Mouse (Mus musculus) hindbrain, embryonic 13.5 days (tissue): ENCODE results near the gene Tmem189. TPM values are rescaled to one million over a fixed set of nuclear protein-coding genes. Genes with fewer than 3 reads are reported as not detected.

Experiments
- ATAC-seq: fragments of 200-750 bp; cut with Nextera tagmentation; 2 replicates; pipeline ENCODE4 v1.8.0; 2017; ENCODE audit warnings: moderate TSS enrichment; ENCODE audit not compliant: low FRiP score
- H3K27ac ChIP-seq: fragments of 300-500 bp; sonication (generic); 2 replicates; pipeline ENCODE4 v1.5.1; 2015; ENCODE audit warnings: inconsistent platforms, mild to moderate bottlenecking, moderate library complexity
- H3K27me3 ChIP-seq: fragments of 300-500 bp; sonication (generic); 2 replicates; pipeline ENCODE4 v1.6.1; 2015; ENCODE audit warnings: mild to moderate bottlenecking, inconsistent platforms
- H3K36me3 ChIP-seq: fragments of 300-500 bp; sonication (generic); 2 replicates; pipeline ENCODE4 v1.6.1; 2015; ENCODE audit warnings: mild to moderate bottlenecking, inconsistent platforms
- H3K4me1 ChIP-seq: fragments of 300-500 bp; sonication (generic); replicated peaks from 2 replicates; pipeline ENCODE4 v1.6.1; 2015; ENCODE audit warnings: inconsistent platforms
- H3K4me2 ChIP-seq: fragments of 300-500 bp; sonication (generic); 2 replicates; pipeline ENCODE4 v1.6.1; 2015; ENCODE audit warnings: inconsistent platforms, mild to moderate bottlenecking, moderate library complexity
- H3K4me3 ChIP-seq: fragments of 300-500 bp; sonication (generic); 2 replicates; pipeline ENCODE4 v1.5.1; 2015; ENCODE audit warnings: mild to moderate bottlenecking, inconsistent platforms
- H3K9ac ChIP-seq: fragments of 300-500 bp; sonication (generic); 2 replicates; pipeline ENCODE4 v1.6.1; 2015; ENCODE audit warnings: mild to moderate bottlenecking, inconsistent platforms
- H3K9me3 ChIP-seq: fragments of 300-500 bp; sonication (generic); 2 replicates; pipeline ENCODE4 v1.6.1; 2016; ENCODE audit warnings: inconsistent platforms
- WGBS: fragments of 180-500 bp; shearing (Covaris S2); methylation state at CpG from one replicate; pipeline ENCODE4 v1.1.7; 2015; 5-methylcytosine and 5-hydroxymethylcytosine counted together
- polyA plus RNA-seq: library from polyadenylated mRNA; unstranded; fragments of >200 nt; fragmentation: Nextera tagmentation; extraction: Ambion mirVana; gene quantifications from 2 replicates; pipeline ENCODE4 v1.2.1, GENCODE M21; 2015

The Tmem189 gene
- polyA plus RNA-seq, 1 experiment from 2014 or later, result 33.5 TPM

DNA sequence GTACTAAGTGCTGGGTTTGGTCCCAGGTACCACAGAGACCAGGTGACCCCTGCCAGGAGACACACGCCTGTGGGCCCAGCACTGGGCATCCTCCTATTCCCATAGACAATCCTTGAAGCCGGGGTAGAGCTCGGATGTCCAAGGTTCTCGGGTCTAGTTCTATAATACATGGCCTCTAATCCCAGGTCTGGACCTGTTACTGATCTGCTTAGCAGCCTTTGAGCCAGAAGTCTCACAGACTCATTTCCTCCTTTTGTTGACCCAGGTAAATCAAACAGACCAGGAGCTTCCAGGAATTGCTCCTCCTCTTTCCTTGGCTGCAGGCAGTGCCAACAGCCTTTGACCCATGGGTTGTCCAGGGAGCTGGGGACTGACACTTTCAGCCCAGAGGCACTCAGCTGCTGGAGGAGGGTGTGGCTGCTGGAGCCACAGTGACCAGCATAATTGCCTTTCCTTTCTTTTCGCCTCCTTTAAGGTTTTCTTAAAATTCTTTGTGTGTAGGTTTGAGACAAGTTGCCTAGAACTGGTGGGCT is 18.5 kb downstream of the Tmem189 start:
- no peak overlapping the region for H3K27ac ChIP-seq
- H3K9ac ChIP-seq, result no peak overlapping the region
- H3K4me3 ChIP-seq, result no peak overlapping the region
- no peaks in the 10 kb centered on the region for H3K9me3 ChIP-seq
- H3K4me1 ChIP-seq, result peaks cover 6% of the 10 kb centered on the region
- H3K36me3 ChIP-seq, result no peaks in the 10 kb centered on the region
- no peak overlapping the region for H3K4me2 ChIP-seq
- 85% methylated on average over 5 of the region's 5 CpGs for WGBS
- ATAC-seq, result no peak
- no peaks in the 10 kb centered on the region for H3K27me3 ChIP-seq

- no peak overlapping the region for H3K4me2 ChIP-seq
- no peak overlapping the region for H3K4me3 ChIP-seq
- no peak for ATAC-seq
- H3K36me3 ChIP-seq, result no peaks in the 10 kb centered on the region
- H3K9ac ChIP-seq, result no peak overlapping the region
- WGBS, result 83% methylated on average over 4 of the region's 4 CpGs
- no peak overlapping the region for H3K27ac ChIP-seq
- no peaks in the 10 kb centered on the region for H3K9me3 ChIP-seq
- no peaks in the 10 kb centered on the region for H3K27me3 ChIP-seq
- peaks cover 6% of the 10 kb centered on the region for H3K4me1 ChIP-seq
Observed at GRCm38 (mm10) chr2:167669398-167669797, 20.2 kb downstream of the Tmem189 start.

GRCm38 (mm10) chr2:167668426-167668825 is 21.2 kb downstream of the Tmem189 start:
- H3K36me3 ChIP-seq, result no peaks in the 10 kb centered on the region
- H3K9ac ChIP-seq, result 0 out of 2 replicates have a peak overlapping the region, but pooled peaks have one; percentile 24
- H3K9me3 ChIP-seq, result no peaks in the 10 kb centered on the region
- no peak overlapping the region for H3K4me3 ChIP-seq
- no peak overlapping the region for H3K4me2 ChIP-seq
- H3K27ac ChIP-seq, result no peak overlapping the region
- peaks cover 6% of the 10 kb centered on the region for H3K4me1 ChIP-seq
- ATAC-seq, result no peak
- 91% methylated on average over 5 of the region's 5 CpGs for WGBS
- 0 out of 2 replicates have a peak, but pooled peaks cover under 1% of the 10 kb centered on the region for H3K27me3 ChIP-seq

DNA sequence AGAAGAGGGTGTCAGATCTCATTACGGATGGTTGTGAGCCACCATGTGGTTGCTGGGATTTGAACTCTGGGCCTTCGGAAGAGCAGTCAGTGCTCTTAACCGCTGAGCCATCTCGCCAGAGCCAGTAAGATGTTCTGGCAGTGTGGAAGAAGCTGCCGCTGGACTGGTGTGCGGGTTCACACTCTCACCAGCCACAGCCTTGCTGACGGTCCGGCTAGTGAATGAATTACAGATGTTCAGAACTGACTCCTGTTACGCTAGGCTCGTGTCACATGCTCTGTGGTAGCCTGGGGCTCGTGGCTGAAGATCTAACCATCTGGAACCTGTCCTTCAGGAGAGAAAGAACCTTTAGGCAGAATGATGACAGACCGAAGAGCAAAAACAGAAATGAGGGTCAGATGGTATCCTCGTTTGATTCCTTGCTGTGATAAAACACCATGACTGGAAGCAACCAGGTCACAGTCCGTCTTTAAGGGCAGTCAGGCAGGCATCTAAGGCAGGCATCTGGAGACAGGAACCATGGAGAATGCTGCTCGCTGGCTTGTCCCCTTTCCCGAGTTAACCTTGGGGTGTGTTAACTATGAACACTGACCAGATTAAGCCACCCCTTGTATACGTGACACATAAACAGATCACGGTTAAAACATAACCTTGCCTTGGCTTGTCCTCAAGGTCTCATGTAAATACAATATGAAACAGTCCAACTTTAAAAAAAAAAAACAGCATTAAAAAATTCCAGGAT is 23.5 kb downstream of the Tmem189 start:
- Histone ChIP-seq H3K27ac (no peak overlapping the region), H3K4me2 (no peak overlapping the region), H3K4me1 (peaks cover 7% of the 10 kb centered on the region), H3K9me3 (no peaks in the 10 kb centered on the region), H3K27me3 (peaks cover 15% of the 10 kb centered on the region; the same call in 1 of the 2 replicates), H3K36me3 (no peaks in the 10 kb centered on the region), H3K9ac (no peak overlapping the region), H3K4me3 (no peak overlapping the region)
- no peak for ATAC-seq
- 86% methylated on average over 18 of the region's 18 CpGs for WGBS

DNA sequence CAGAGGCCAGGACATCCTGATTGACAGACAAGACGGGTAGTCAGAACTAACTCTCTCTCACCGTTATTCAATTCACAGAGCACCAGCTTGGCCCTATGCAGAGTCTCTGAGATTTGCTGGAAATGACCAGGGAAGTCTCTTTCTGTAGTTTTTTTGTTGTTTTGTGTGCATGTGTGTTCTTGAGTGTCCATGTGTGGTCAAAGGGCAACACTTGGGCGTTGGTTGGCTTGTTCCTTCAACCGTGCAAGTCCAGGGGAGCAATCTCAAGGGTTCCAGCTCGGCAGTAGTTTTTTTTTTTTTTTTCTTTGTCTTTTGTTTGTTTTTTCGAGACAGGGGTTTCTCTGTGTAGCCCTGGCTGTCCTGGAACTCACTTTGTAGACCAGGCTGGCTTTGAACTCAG is 26.9 kb downstream of the Tmem189 start:
- no peak overlapping the region for H3K4me3 ChIP-seq
- H3K4me2 ChIP-seq, result 0 out of 2 replicates have a peak overlapping the region, but pooled peaks have one; percentile 92
- 53% methylated on average over 6 of the region's 6 CpGs for WGBS
- H3K4me1 ChIP-seq, result peaks cover 40% of the 10 kb centered on the region
- no peaks in the 10 kb centered on the region for H3K36me3 ChIP-seq
- H3K9me3 ChIP-seq, result no peaks in the 10 kb centered on the region
- no peak for ATAC-seq
- H3K27ac ChIP-seq, result no peak overlapping the region
- no peak overlapping the region for H3K9ac ChIP-seq
- H3K27me3 ChIP-seq, result peaks cover 15% of the 10 kb centered on the region; the same call in 1 of the 2 replicates

DNA sequence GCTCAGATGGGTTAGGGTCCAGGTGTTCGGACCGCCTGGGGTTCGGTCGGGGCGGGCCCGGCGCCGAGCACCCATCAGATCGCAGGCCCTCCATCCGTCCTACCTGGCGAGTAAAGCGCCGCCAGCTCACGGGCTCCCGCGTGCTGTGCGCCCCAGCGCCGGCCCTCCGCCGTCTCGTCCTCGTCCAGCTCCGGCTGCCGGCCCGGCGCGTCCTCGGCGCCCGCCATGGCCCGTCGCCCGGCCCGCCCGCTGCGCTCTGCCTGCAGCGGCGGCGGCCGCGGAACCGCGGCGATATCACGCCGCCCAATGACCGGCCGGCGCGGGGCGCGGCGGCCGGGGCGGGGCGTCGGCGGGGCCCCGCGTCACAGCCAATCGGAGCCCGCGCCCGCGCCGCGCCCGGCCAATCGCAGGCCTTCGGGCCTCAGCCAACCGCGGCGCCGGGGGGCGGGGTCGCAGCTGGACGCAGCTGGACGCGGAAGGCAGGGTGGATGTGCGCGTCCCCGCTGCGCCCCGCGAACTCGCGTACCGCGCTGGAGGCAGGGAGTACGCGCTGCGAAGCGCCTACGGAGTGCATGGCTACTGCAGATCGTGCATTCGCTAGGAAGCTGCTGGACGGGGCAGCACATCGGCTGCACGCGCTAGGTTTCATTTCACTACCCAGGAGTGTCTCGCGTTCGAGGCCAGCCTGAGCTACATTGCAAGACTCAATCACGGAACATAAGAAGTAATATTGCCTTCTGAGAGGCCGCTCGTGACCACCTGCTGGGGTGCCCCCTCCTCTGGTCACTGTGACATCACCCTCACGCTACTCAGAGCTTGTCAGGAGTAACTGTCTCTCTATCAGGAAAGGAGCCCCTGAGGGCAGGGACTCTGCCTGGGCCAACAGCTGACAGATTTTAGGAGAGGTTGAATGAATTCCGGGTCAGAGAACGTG is 28.1 kb downstream of the Tmem189 start, which contains the start of gene Gm20431:
Gene Gm20431, minus strand, starts transcription at position 227 of the 934 bp plus-strand sequence.
- peak within 1 kb of the TSS; percentile 92 for H3K4me2 ChIP-seq
- peak within 1 kb of the TSS; percentile 68 for H3K4me3 ChIP-seq
- H3K4me1 ChIP-seq, result peaks cover 45% of the 10 kb centered on the region
- no peaks in the 10 kb centered on the region for H3K9me3 ChIP-seq
- under 1% methylated on average over 106 of the region's 110 CpGs for WGBS
- peak; percentile 95 for ATAC-seq
- peaks cover 15% of the 10 kb centered on the region; the same call in 1 of the 2 replicates for H3K27me3 ChIP-seq
- H3K36me3 ChIP-seq, result no peaks in the 10 kb centered on the region
- H3K27ac ChIP-seq, result peak within 1 kb of the TSS; percentile 74
- H3K9ac ChIP-seq, result peak within 1 kb of the TSS; percentile 93

GRCm38 (mm10) chr2:167660611-167660971 is 29.0 kb downstream of the Tmem189 start:
- no peak for ATAC-seq
- Histone ChIP-seq H3K36me3 (no peaks in the 10 kb centered on the region), H3K4me1 (peaks cover 47% of the 10 kb centered on the region), H3K4me2 (peak overlapping the region; percentile 92), H3K9me3 (no peaks in the 10 kb centered on the region), H3K27ac (peak overlapping the region; percentile 62; the same call in 1 of the 2 replicates), H3K9ac (peak overlapping the region; percentile 93), H3K27me3 (peaks cover 15% of the 10 kb centered on the region; the same call in 1 of the 2 replicates), H3K4me3 (peak overlapping the region; percentile 68)
- WGBS, result under 1% methylated on average over 12 of the region's 12 CpGs

GRCm38 (mm10) chr2:167659847-167660610 is 29.6 kb downstream of the Tmem189 start:
- ATAC-seq, result no peak
- Histone ChIP-seq H3K36me3 (0 out of 2 replicates have a peak, but pooled peaks cover 2% of the 10 kb centered on the region), H3K27me3 (peaks cover 15% of the 10 kb centered on the region; the same call in 1 of the 2 replicates), H3K4me2 (peak overlapping the region; percentile 92), H3K27ac (no peak overlapping the region), H3K9me3 (no peaks in the 10 kb centered on the region), H3K9ac (peak overlapping the region; percentile 93), H3K4me3 (peak overlapping the region; percentile 68), H3K4me1 (peaks cover 47% of the 10 kb centered on the region)
- 20% methylated on average over 13 of the region's 13 CpGs for WGBS

DNA sequence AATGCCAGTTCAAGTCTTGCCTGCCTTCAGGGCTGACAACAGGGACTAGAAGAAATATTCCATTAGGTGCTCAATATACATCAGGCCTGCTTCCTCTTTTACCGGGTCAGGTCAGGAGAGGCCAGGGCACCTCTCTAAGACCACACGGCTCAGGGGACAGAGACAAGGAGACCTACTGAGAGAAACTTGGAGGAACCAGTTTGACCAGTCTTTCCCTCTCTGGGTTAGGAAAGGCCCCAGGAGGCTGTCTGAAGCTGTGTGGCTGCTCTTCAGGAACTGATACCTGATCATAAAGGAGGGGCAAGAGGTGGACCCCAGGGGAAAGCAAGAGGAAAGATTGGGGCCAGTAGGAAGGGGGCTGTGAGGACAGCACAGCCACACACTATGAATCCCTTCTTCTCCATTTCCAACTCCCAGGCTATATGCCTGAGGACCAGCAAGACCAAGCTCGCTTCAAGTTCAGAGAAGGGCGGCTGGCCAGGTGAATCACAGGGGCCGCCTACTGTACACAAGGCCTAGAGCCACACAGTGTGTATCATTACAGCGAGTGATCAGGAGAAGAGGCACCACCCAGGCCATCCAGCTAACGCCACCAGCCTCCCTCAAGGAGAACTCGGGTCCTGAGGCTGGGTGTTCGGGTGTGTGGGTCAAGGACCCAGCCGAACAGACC is 30.3 kb downstream of the Tmem189 start:
- Histone ChIP-seq H3K9me3 (no peaks in the 10 kb centered on the region), H3K4me2 (peak overlapping the region; percentile 92), H3K27ac (no peak overlapping the region), H3K36me3 (peaks cover 9% of the 10 kb centered on the region), H3K4me3 (peak overlapping the region; percentile 68; the same call in 1 of the 2 replicates), H3K4me1 (peaks cover 47% of the 10 kb centered on the region), H3K27me3 (peaks cover 15% of the 10 kb centered on the region; the same call in 1 of the 2 replicates), H3K9ac (peak overlapping the region; percentile 93)
- no peak for ATAC-seq
- 73% methylated on average over 10 of the region's 10 CpGs for WGBS

- no peak overlapping the region for H3K4me3 ChIP-seq
- H3K27me3 ChIP-seq, result peaks cover 15% of the 10 kb centered on the region; the same call in 1 of the 2 replicates
- WGBS, result 81% methylated on average over 11 of the region's 11 CpGs
- H3K4me1 ChIP-seq, result peaks cover 47% of the 10 kb centered on the region
- H3K4me2 ChIP-seq, result peak overlapping the region; percentile 92; the same call in 1 of the 2 replicates
- peaks cover 15% of the 10 kb centered on the region for H3K36me3 ChIP-seq
- H3K9ac ChIP-seq, result peak overlapping the region; percentile 93
- no peak for ATAC-seq
- H3K9me3 ChIP-seq, result no peaks in the 10 kb centered on the region
- H3K27ac ChIP-seq, result no peak overlapping the region
Observed at GRCm38 (mm10) chr2:167658712-167659111, 30.9 kb downstream of the Tmem189 start.

- WGBS, result 93% methylated on average over 4 of the region's 4 CpGs
- no peak overlapping the region for H3K4me2 ChIP-seq
- peaks cover 22% of the 10 kb centered on the region for H3K36me3 ChIP-seq
- H3K4me3 ChIP-seq, result no peak overlapping the region
- no peak for ATAC-seq
- H3K4me1 ChIP-seq, result peaks cover 47% of the 10 kb centered on the region
- no peak overlapping the region for H3K9ac ChIP-seq
- peaks cover 9% of the 10 kb centered on the region; the same call in 1 of the 2 replicates for H3K27me3 ChIP-seq
- no peaks in the 10 kb centered on the region for H3K9me3 ChIP-seq
- H3K27ac ChIP-seq, result no peak overlapping the region
Observed at GRCm38 (mm10) chr2:167657973-167658372, 31.6 kb downstream of the Tmem189 start.
